Mouse (Mus musculus): Measurements from ENCODE around the gene E130114P18Rik. TPM values are rescaled to one million over a fixed set of nuclear protein-coding genes. Genes with fewer than 3 reads are reported as not detected.

The E130114P18Rik gene
- total RNA-seq, 2 experiments from 2014 or later, result 0.38 to 0.39 TPM

- no peak for DNase-seq
- intact Hi-C loops (cut with DNase I; ENCODE audit: low total_unique reads), result no loop called here
Measured at GRCm38 (mm10) chr4:97805896-97806808, 28.3 kb upstream of the E130114P18Rik start.

- no peak for DNase-seq
Measured at GRCm38 (mm10) chr4:97805255-97805654, 27.4 kb upstream of the E130114P18Rik start.

GRCm38 (mm10) chr4:97804638-97805037 lies 26.8 kb upstream of the E130114P18Rik start:
- intact Hi-C loops (cut with DNase I; ENCODE audit: low total_unique reads), result no loop called here
- no peak for DNase-seq

More at GRCm38 (mm10) chr4:97805255-97805654, 27.4 kb upstream of the E130114P18Rik start:
- intact Hi-C loops (cut with DNase I; ENCODE audit: low total_unique reads), result no loop called here

- DNase-seq, result no peak
- intact Hi-C loops (cut with DNase I; ENCODE audit: low total_unique reads), result no loop called here
Measured at GRCm38 (mm10) chr4:97803791-97804190, 25.9 kb upstream of the E130114P18Rik start.

GRCm38 (mm10) chr4:97796505-97796904 lies 18.6 kb upstream of the E130114P18Rik start:
- intact Hi-C loops (cut with DNase I; ENCODE audit: low total_unique reads), result loop anchor here (10.0 kb wide), 1 partner anchor 48 kb away; no protein-coding TSS in a partner anchor
- no peak for DNase-seq

GRCm38 (mm10) chr4:97795957-97796356 lies 18.1 kb upstream of the E130114P18Rik start:
- intact Hi-C loops (cut with DNase I; ENCODE audit: low total_unique reads), result loop anchor here (10.0 kb wide), 1 partner anchor 49 kb away; no protein-coding TSS in a partner anchor
- no peak for DNase-seq

GRCm38 (mm10) chr4:97794865-97795264 lies 17.0 kb upstream of the E130114P18Rik start:
- intact Hi-C loops (cut with DNase I; ENCODE audit: low total_unique reads), result loop anchor here (10.0 kb wide), 1 partner anchor 50 kb away; no protein-coding TSS in a partner anchor
- DNase-seq, result peak; percentile 48

- DNase-seq, result no peak
- intact Hi-C loops (cut with DNase I; ENCODE audit: low total_unique reads), result loop anchor here (10.0 kb wide), 1 partner anchor 51 kb away; no protein-coding TSS in a partner anchor
Measured at GRCm38 (mm10) chr4:97793931-97794330, 16.1 kb upstream of the E130114P18Rik start.

- DNase-seq, result no peak
- intact Hi-C loops (cut with DNase I; ENCODE audit: low total_unique reads), result no loop called here
Measured at GRCm38 (mm10) chr4:97788537-97788936, 10.7 kb upstream of the E130114P18Rik start.

GRCm38 (mm10) chr4:97787515-97787914 lies 9.6 kb upstream of the E130114P18Rik start:
- intact Hi-C loops (cut with DNase I; ENCODE audit: low total_unique reads), result no loop called here
- DNase-seq, result no peak

GRCm38 (mm10) chr4:97786571-97786970 lies 8.7 kb upstream of the E130114P18Rik start:
- DNase-seq, result no peak
- intact Hi-C loops (cut with DNase I; ENCODE audit: low total_unique reads), result no loop called here

GRCm38 (mm10) chr4:97785547-97786271 lies 7.8 kb upstream of the E130114P18Rik start:
- no peak for DNase-seq
- intact Hi-C loops (cut with DNase I; ENCODE audit: low total_unique reads), result no loop called here

- no peak for DNase-seq
- intact Hi-C loops (cut with DNase I; ENCODE audit: low total_unique reads), result no loop called here
Measured at GRCm38 (mm10) chr4:97784236-97784635, 6.4 kb upstream of the E130114P18Rik start.

GRCm38 (mm10) chr4:97783073-97783879 lies 5.4 kb upstream of the E130114P18Rik start:
- intact Hi-C loops (cut with DNase I; ENCODE audit: low total_unique reads), result no loop called here
- DNase-seq, result no peak

GRCm38 (mm10) chr4:97782497-97782896 lies 4.6 kb upstream of the E130114P18Rik start:
- no peak for DNase-seq
- intact Hi-C loops (cut with DNase I; ENCODE audit: low total_unique reads), result no loop called here

GRCm38 (mm10) chr4:97782069-97782468 lies 4.2 kb upstream of the E130114P18Rik start:
- intact Hi-C loops (cut with DNase I; ENCODE audit: low total_unique reads), result no loop called here
- DNase-seq, result no peak

- intact Hi-C loops (cut with DNase I; ENCODE audit: low total_unique reads), result no loop called here
- DNase-seq, result no peak
Measured at GRCm38 (mm10) chr4:97780666-97781435, 3.0 kb upstream of the E130114P18Rik start.

- no peak for DNase-seq
- intact Hi-C loops (cut with DNase I; ENCODE audit: low total_unique reads), result no loop called here
Measured at GRCm38 (mm10) chr4:97780024-97780423, 2.1 kb upstream of the E130114P18Rik start.
